Comparison of ENCODE assay signal across 8 mouse cellular contexts in genomic region chr7:92027049-92027448, GRCm38 (mm10).
DNase-seq lines count a peak whose midpoint lies in the region; ATAC-seq and TF ChIP-seq lines count a peak whose summit lies in the region.

No protein-coding gene starts in this region.

- TF ChIP-seq POLR2A in MEL (IDR thresholded peaks at IDR 0.05; ENCODE audit: control insufficient read depth in 1 of 2, insufficient read depth in 1 of 2, low read depth in 1 of 2, low read length in 2 of 2, poor library complexity in 1 of 2): no peak

- peak; percentile 66 for ATAC-seq in forebrain, embryonic 16.5 days
- ATAC-seq in lung, embryonic 16.5 days (ENCODE audit: low read depth): peak; percentile 52; the same call in 1 of the 2 replicates
- no peak for ATAC-seq in erythroblast, adult 5-6 weeks (replicated peaks; ENCODE audit: low FRiP score, poor library complexity, severe bottlenecking)

- H3K4me3 ChIP-seq in C2C12 (ENCODE audit: insufficient read depth, poor library complexity, severe bottlenecking) (no peak overlapping the region), MEL (ENCODE audit: control insufficient read depth in 1 of 2, insufficient read depth in 1 of 2, low read depth in 2 of 2, low read length in 2 of 2) (no peak overlapping the region)
- no peak overlapping the region for H3K4me3 ChIP-seq in forebrain, embryonic 16.5 days (replicated peaks; ENCODE audit: low read length)
- H3K4me3 ChIP-seq in lung, embryonic 16.5 days (ENCODE audit: low read length): no peak overlapping the region

- H3K79me2 ChIP-seq in C2C12 (ENCODE audit: control insufficient read depth, insufficient read depth): no peaks in the 10 kb centered on the region
- no peaks in the 10 kb centered on the region for H3K79me2 ChIP-seq in MEL (ENCODE audit: control insufficient read depth, insufficient read depth, low read length, poor library complexity)

- H3K27ac ChIP-seq in MEL (ENCODE audit: control insufficient read depth, low read depth, low read length): no peak overlapping the region
- H3K27ac ChIP-seq in forebrain, embryonic 16.5 days (ENCODE audit: low read length): no peak overlapping the region
- no peak overlapping the region for H3K27ac ChIP-seq in lung, embryonic 16.5 days (ENCODE audit: low read length)

- TF ChIP-seq EP300 in MEL (IDR thresholded peaks at IDR 0.05; ENCODE audit: low read depth in 1 of 2, low read length in 2 of 2): no peak

- no peaks in the 10 kb centered on the region for H3K4me1 ChIP-seq in MEL (ENCODE audit: control insufficient read depth in 1 of 2, insufficient read depth in 2 of 2, low read length in 2 of 2)
- no peaks in the 10 kb centered on the region for H3K4me1 ChIP-seq in forebrain, embryonic 16.5 days (replicated peaks; ENCODE audit: control insufficient read depth, insufficient read depth, low read length)
- no peaks in the 10 kb centered on the region for H3K4me1 ChIP-seq in lung, embryonic 16.5 days (replicated peaks; ENCODE audit: control insufficient read depth, insufficient read depth, low read length)

- TF ChIP-seq CTCF in C2C12 (IDR thresholded peaks at IDR 0.05; ENCODE audit: control insufficient read depth, insufficient read depth, insufficient read length): peak; percentile 49
- peak; percentile 45 to 69 (median 53) for TF ChIP-seq CTCF in MEL (IDR thresholded peaks at IDR 0.05 in 2 of 3, conservative IDR thresholded peaks at IDR 0.05 in 1 of 3; ENCODE audit: control insufficient read depth in 1 of 3, insufficient read depth in 1 of 3, low read depth in 2 of 3, low read length in 3 of 3, poor library complexity in 1 of 3, severe bottlenecking in 1 of 3)

- peak; percentile 30 for TF ChIP-seq RAD21 in MEL (IDR thresholded peaks at IDR 0.05; ENCODE audit: low read depth, low read length)

- H3ac ChIP-seq in C2C12 (ENCODE audit: control insufficient read depth, insufficient read length, low read depth): no peak overlapping the region

- no peak overlapping the region for H3K9ac ChIP-seq in MEL (ENCODE audit: control insufficient read depth, low read depth, low read length, poor library complexity, severe bottlenecking)
- no peak overlapping the region for H3K9ac ChIP-seq in forebrain, embryonic 16.5 days (replicated peaks; ENCODE audit: low read depth, low read length)
- H3K9ac ChIP-seq in lung, embryonic 16.5 days (ENCODE audit: low read length): no peak overlapping the region

- H3K79me3 ChIP-seq in C2C12 (ENCODE audit: low read depth): no peaks in the 10 kb centered on the region

- H3K9me3 ChIP-seq in MEL (replicated peaks; ENCODE audit: insufficient read depth, low read length): no peaks in the 10 kb centered on the region
- no peaks in the 10 kb centered on the region for H3K9me3 ChIP-seq in forebrain, embryonic 16.5 days (ENCODE audit: control insufficient read depth, low read length)
- no peaks in the 10 kb centered on the region for H3K9me3 ChIP-seq in lung, embryonic 16.5 days (ENCODE audit: control insufficient read depth, low read length)

- no peak overlapping the region for H3K4me2 ChIP-seq in forebrain, embryonic 16.5 days (ENCODE audit: low read length)
- H3K4me2 ChIP-seq in lung, embryonic 16.5 days (ENCODE audit: low read depth, low read length): no peak overlapping the region

- H3K27me3 ChIP-seq in C2C12 (ENCODE audit: control insufficient read depth, insufficient read depth, insufficient read length) (no peaks in the 10 kb centered on the region), MEL (ENCODE audit: control insufficient read depth in 1 of 2, insufficient read depth in 2 of 2, low read length in 2 of 2) (no peaks in the 10 kb centered on the region)
- H3K27me3 ChIP-seq in forebrain, embryonic 16.5 days (replicated peaks; ENCODE audit: control insufficient read depth, insufficient read depth, low read length): no peaks in the 10 kb centered on the region
- H3K27me3 ChIP-seq in lung, embryonic 16.5 days (ENCODE audit: control insufficient read depth, insufficient read depth, low read depth, low read length): no peaks in the 10 kb centered on the region

- 38% methylated on average over 7 of the region's 7 CpGs for WGBS in forebrain, embryonic 16.5 days
- WGBS in lung, embryonic 16.5 days: 39% methylated on average over 7 of the region's 7 CpGs

- peak; percentile 17 for DNase-seq in MEL (ENCODE audit: low read depth, low spot score)
- DNase-seq in cerebellum, adult 18-20 months: peak; percentile 70 to 78
- DNase-seq in kidney, postnatal 36 days: peak; percentile 32 to 83
- peak; percentile 65 to 73 for DNase-seq in right cerebral cortex, adult 2 months (ENCODE audit: low spot score in 2 of 2)

- H3K36me3 ChIP-seq in C2C12 (ENCODE audit: control insufficient read depth, insufficient read depth) (no peaks in the 10 kb centered on the region), MEL (ENCODE audit: control insufficient read depth in 1 of 2, insufficient read depth in 2 of 2, low read length in 2 of 2) (no peaks in the 10 kb centered on the region)
- no peaks in the 10 kb centered on the region for H3K36me3 ChIP-seq in forebrain, embryonic 16.5 days (ENCODE audit: control insufficient read depth, insufficient read depth)
- H3K36me3 ChIP-seq in lung, embryonic 16.5 days (ENCODE audit: control insufficient read depth, insufficient read depth, low read length): no peaks in the 10 kb centered on the region

TF ChIP-seq in C2C12, 6 proteins besides CTCF, POLR2A, EP300 and RAD21:
- no peak for TF ChIP-seq MAX (IDR thresholded peaks at IDR 0.05)
- TF ChIP-seq MYOD1 (IDR thresholded peaks at IDR 0.05; ENCODE audit: control insufficient read depth, insufficient read length, low read depth): no peak
- no peak for TF ChIP-seq USF1 (IDR thresholded peaks at IDR 0.05; ENCODE audit: low read depth)
- TF ChIP-seq CEBPB (IDR thresholded peaks at IDR 0.05; ENCODE audit: low read depth): no peak
- no peak for TF ChIP-seq FOSL1 (IDR thresholded peaks at IDR 0.05; ENCODE audit: insufficient read depth, low read length, poor library complexity, severe bottlenecking)
- TF ChIP-seq MYOG (IDR thresholded peaks at IDR 0.05; ENCODE audit: control insufficient read depth, extremely low read depth, insufficient read length): no peak

TF ChIP-seq in MEL, 35 proteins besides CTCF, POLR2A, EP300 and RAD21:
- TF ChIP-seq SMC3 (IDR thresholded peaks at IDR 0.05; ENCODE audit: low read depth, low read length): peak; percentile 11; the same call in 1 of the 2 replicates
- no peak for TF ChIP-seq TBP (IDR thresholded peaks at IDR 0.05; ENCODE audit: low read depth, low read length)
- TF ChIP-seq CHD2 (IDR thresholded peaks at IDR 0.05; ENCODE audit: low read length): no peak

Comparison
In these comparisons a context has a peak if more than half of its experiments do, and no peak if none do; other contexts are left out.
1. DNase-seq: peak in every context shown above with its lines; median percentile 74 in cerebellum, adult 18-20 months; 69 in right cerebral cortex, adult 2 months; 58 in kidney, postnatal 36 days; 17 in MEL.